Mouse (Mus musculus) kidney, adult 18-20 months (tissue): ENCODE measurements at regions not wholly inside any gene's neighbourhood (a gene's known extent, or its start where the extent isn't known, plus 50 kb on each side); places are given as distances from the start of the nearest gene placed in this dataset.

Experiments used
- DNase-seq: peaks from one replicate; pipeline ENCODE4 v3.0.0; 2021

DNA sequence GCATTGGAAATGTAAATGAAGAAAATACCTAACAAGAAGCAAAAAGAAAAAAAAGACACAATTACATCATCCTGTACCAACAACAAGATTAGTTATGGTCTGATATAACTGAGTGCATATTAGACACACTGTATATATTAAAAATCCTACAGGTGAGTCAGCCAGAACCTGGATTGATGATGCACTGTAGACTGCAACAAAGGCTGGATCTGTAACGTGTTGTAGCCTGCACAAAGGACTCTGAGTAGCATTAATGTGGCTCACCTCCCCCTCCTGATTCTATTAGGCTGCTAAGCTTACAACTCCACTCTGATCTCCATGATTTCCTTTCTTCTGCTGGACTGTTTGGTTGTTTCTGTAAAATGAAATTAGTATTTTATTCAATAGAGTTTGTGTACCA is 1383.4 kb downstream of the Defb40 start:
- no peak for DNase-seq

DNA sequence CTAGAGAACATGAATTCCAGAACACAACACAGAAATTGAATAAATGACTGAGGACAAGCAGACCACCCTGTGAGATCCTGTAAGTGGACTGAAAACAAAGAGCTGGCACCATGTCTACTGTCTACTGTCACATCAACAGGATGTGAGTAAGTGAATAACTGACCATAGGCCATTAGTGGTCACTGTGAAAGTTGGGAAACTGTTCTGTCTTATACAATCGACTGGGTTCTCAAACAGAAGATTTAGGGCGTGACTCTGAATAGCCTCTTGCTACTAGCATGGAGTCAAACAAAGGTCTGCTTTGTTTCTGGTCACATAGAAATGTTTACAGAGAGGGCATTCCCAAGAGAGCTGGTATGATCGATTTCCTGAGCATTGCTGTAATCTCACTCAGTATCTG is 1387.9 kb downstream of the Defb40 start:
- DNase-seq, result no peak

GRCm38 (mm10) chr8:17588189-17588588 is 1389.9 kb downstream of the Defb40 start:
- DNase-seq, result no peak

GRCm38 (mm10) chr8:17587261-17587861 is 1390.7 kb downstream of the Defb40 start:
- DNase-seq, result no peak
